Mouse (Mus musculus): ENCODE results near the gene Gm16181. TPM values are rescaled to one million over a fixed set of nuclear protein-coding genes. Genes with fewer than 3 reads are reported as not detected.

Gm16181 gene
- polyA plus RNA-seq, 1 experiment from 2014 or later, result 0.41 TPM

DNA sequence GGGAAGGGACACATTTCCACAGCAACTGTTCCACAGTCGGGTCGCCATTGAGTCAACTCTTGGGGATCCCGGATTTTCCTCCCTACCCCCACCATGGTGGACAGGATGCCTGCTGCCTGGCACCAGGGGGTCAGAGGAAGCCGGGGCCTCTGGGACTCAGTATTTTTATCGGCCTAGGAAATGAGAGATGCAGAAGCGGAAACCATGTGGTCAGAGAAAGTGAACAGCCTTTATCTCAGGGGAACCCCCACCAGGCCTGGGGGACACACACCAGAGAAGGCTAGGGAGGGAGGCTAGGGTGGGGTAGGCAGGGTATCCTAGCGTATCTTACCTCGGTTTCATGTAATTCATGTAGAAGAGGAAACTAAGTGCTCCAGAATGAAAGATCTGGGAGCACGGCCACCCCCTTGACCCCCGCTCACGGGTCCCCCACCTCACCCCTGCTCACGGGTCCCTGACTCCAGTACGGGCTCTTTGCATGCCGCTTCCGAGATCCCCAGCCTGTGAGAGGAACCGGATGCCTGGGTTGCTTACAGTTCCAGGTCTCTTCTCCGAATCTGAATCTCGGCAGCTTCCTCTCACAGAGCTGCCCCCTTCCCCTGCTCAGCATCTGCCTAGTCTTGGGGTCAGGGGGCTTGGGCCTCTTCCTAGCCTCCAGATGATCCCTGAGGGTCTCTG is 2.0 kb upstream of the Gm16181 start:
- Histone ChIP-seq H3K27ac (ENCODE audit: low read length) (peak overlapping the region; percentile 62), H3K27me3 (ENCODE audit: control insufficient read depth, insufficient read depth, low read length) (no peaks in the 10 kb centered on the region), H3K4me1 (ENCODE audit: control insufficient read depth, insufficient read depth, low read length) (peaks cover 7% of the 10 kb centered on the region), H3K9ac (ENCODE audit: low read length) (no peak overlapping the region), H3K4me3 (ENCODE audit: low read length) (no peak overlapping the region), H3K9me3 (replicated peaks; ENCODE audit: control insufficient read depth, low read length) (no peaks in the 10 kb centered on the region), H3K36me3 (ENCODE audit: control insufficient read depth, insufficient read depth) (0 out of 2 replicates have a peak, but pooled peaks cover 2% of the 10 kb centered on the region), H3K4me2 (ENCODE audit: low read depth, low read length) (no peak overlapping the region)
- ATAC-seq (replicated peaks; ENCODE audit: extremely low read depth, insufficient read depth, low FRiP score), result peak; percentile 52
- 64% methylated on average over 18 of the region's 18 CpGs for WGBS

DNA sequence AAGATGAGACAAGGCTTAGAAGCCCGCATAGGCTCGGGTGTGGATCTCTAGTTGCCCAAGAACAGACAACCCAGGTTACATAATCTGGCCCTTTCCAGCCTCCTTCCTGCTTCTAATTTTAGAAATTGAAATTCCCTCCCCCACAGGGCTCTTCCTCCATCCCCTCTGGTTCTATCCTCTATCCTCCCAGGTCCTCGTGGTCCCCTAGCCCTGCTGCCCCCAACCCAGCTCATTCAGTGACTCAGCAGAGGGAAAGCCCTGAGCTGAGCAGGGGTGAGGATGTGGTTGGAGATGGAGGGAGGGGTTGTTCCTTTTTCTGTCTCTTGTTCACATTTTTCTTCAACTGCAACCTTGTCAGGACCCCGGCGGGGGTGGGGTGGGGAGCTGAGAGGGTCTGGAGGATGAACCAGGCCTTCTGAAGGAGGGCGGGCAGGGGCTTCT is 1.0 kb upstream of the Gm16181 start:
- Histone ChIP-seq H3K27me3 (ENCODE audit: control insufficient read depth, insufficient read depth, low read length) (no peaks in the 10 kb centered on the region), H3K4me1 (ENCODE audit: control insufficient read depth, insufficient read depth, low read length) (peaks cover 7% of the 10 kb centered on the region), H3K27ac (ENCODE audit: low read length) (peak overlapping the region; percentile 39), H3K9ac (ENCODE audit: low read length) (no peak overlapping the region), H3K4me3 (ENCODE audit: low read length) (no peak overlapping the region), H3K4me2 (ENCODE audit: low read depth, low read length) (no peak overlapping the region), H3K36me3 (ENCODE audit: control insufficient read depth, insufficient read depth) (0 out of 2 replicates have a peak, but pooled peaks cover 2% of the 10 kb centered on the region), H3K9me3 (replicated peaks; ENCODE audit: control insufficient read depth, low read length) (no peaks in the 10 kb centered on the region)
- ATAC-seq (replicated peaks; ENCODE audit: extremely low read depth, insufficient read depth, low FRiP score), result no peak
- WGBS, result 54% methylated on average over 6 of the region's 6 CpGs

GRCm38 (mm10) chr17:35222299-35222698 is 1.7 kb downstream of the Gm16181 start:
- ATAC-seq (replicated peaks; ENCODE audit: extremely low read depth, insufficient read depth, low FRiP score), result peak; percentile 11; the same call in 1 of the 2 replicates
- Histone ChIP-seq H3K4me1 (ENCODE audit: control insufficient read depth, insufficient read depth, low read length) (peaks cover 9% of the 10 kb centered on the region), H3K27ac (ENCODE audit: low read length) (peak overlapping the region; percentile 24), H3K9me3 (replicated peaks; ENCODE audit: control insufficient read depth, low read length) (no peaks in the 10 kb centered on the region), H3K36me3 (ENCODE audit: control insufficient read depth, insufficient read depth) (peaks cover 8% of the 10 kb centered on the region; the same call in 1 of the 2 replicates), H3K27me3 (ENCODE audit: control insufficient read depth, insufficient read depth, low read length) (no peaks in the 10 kb centered on the region), H3K4me3 (ENCODE audit: low read length) (no peak overlapping the region), H3K9ac (ENCODE audit: low read length) (no peak overlapping the region), H3K4me2 (ENCODE audit: low read depth, low read length) (no peak overlapping the region)
- WGBS, result 59% methylated on average over 6 of the region's 6 CpGs

GRCm38 (mm10) chr17:35224641-35225040 is 4.0 kb downstream of the Gm16181 start:
- Histone ChIP-seq H3K9ac (ENCODE audit: low read length) (no peak overlapping the region), H3K27ac (ENCODE audit: low read length) (no peak overlapping the region), H3K4me1 (ENCODE audit: control insufficient read depth, insufficient read depth, low read length) (peaks cover 7% of the 10 kb centered on the region; the same call in 1 of the 2 replicates), H3K4me2 (ENCODE audit: low read depth, low read length) (no peak overlapping the region), H3K27me3 (ENCODE audit: control insufficient read depth, insufficient read depth, low read length) (no peaks in the 10 kb centered on the region), H3K36me3 (ENCODE audit: control insufficient read depth, insufficient read depth) (peaks cover 19% of the 10 kb centered on the region), H3K4me3 (ENCODE audit: low read length) (no peak overlapping the region), H3K9me3 (replicated peaks; ENCODE audit: control insufficient read depth, low read length) (no peaks in the 10 kb centered on the region)
- ATAC-seq (replicated peaks; ENCODE audit: extremely low read depth, insufficient read depth, low FRiP score), result no peak
- WGBS, result 95% methylated on average over 4 of the region's 4 CpGs

DNA sequence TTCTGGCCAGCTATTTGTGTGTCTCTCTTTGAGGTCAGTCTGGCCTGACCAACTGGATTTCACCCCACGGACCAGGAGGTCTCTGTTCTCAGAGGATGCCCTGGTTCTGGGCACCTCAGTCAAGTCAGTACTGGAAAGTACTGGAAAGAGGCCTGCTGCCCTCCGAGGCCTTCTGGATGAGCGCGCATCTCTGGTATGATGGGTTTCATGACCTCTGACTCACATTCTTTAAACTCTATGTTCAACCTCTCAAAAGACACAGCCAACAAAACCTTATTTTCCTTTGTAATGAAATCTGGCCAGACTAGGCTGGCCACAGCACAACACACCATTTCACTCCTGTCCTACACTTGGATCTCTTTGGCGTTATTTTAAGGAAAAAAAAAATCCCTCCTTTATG is 4.8 kb downstream of the Gm16181 start:
- Histone ChIP-seq H3K36me3 (ENCODE audit: control insufficient read depth, insufficient read depth) (peaks cover 24% of the 10 kb centered on the region), H3K4me2 (ENCODE audit: low read depth, low read length) (no peak overlapping the region), H3K4me3 (ENCODE audit: low read length) (no peak overlapping the region), H3K9me3 (replicated peaks; ENCODE audit: control insufficient read depth, low read length) (no peaks in the 10 kb centered on the region), H3K27ac (ENCODE audit: low read length) (no peak overlapping the region), H3K27me3 (ENCODE audit: control insufficient read depth, insufficient read depth, low read length) (no peaks in the 10 kb centered on the region), H3K9ac (ENCODE audit: low read length) (no peak overlapping the region), H3K4me1 (ENCODE audit: control insufficient read depth, insufficient read depth, low read length) (0 out of 2 replicates have a peak, but pooled peaks cover 4% of the 10 kb centered on the region)
- ATAC-seq (replicated peaks; ENCODE audit: extremely low read depth, insufficient read depth, low FRiP score), result no peak
- 93% methylated on average over 5 of the region's 5 CpGs for WGBS

DNA sequence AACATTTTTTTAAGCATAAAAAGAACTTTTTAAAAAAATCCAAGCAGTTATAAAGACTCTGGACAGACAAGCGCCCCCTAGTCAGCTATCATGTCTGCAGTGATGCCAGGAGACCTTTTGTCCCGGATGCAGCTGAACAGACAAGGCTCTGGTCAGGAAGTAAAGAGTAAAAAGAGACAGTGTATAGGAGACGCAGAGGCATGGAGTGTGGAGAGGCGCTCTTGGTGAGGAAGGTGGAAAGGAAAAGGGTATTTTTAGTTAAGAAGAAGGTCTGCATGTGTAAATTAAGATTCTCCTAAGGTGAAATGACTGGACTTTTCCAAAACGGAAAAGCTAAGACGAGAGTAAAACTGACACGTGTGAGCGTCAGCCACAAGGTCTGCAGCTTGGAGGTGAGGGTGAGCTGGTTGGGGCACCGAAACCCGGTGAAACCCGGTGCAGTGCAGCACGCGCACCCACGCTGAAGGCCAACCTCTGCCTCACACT is 6.0 kb downstream of the Gm16181 start:
- H3K27ac ChIP-seq (ENCODE audit: low read length), result peak overlapping the region; percentile 23; the same call in 1 of the 2 replicates
- no peaks in the 10 kb centered on the region for H3K9me3 ChIP-seq (replicated peaks; ENCODE audit: control insufficient read depth, low read length)
- H3K36me3 ChIP-seq (ENCODE audit: control insufficient read depth, insufficient read depth), result peaks cover 29% of the 10 kb centered on the region
- 71% methylated on average over 14 of the region's 14 CpGs for WGBS
- no peak; the same call in 1 of the 2 replicates for ATAC-seq (replicated peaks; ENCODE audit: extremely low read depth, insufficient read depth, low FRiP score)
- no peak overlapping the region for H3K4me2 ChIP-seq (ENCODE audit: low read depth, low read length)
- H3K4me1 ChIP-seq (ENCODE audit: control insufficient read depth, insufficient read depth, low read length), result 0 out of 2 replicates have a peak, but pooled peaks cover 2% of the 10 kb centered on the region
- H3K27me3 ChIP-seq (ENCODE audit: control insufficient read depth, insufficient read depth, low read length), result no peaks in the 10 kb centered on the region
- no peak overlapping the region for H3K9ac ChIP-seq (ENCODE audit: low read length)
- H3K4me3 ChIP-seq (ENCODE audit: low read length), result no peak overlapping the region

DNA sequence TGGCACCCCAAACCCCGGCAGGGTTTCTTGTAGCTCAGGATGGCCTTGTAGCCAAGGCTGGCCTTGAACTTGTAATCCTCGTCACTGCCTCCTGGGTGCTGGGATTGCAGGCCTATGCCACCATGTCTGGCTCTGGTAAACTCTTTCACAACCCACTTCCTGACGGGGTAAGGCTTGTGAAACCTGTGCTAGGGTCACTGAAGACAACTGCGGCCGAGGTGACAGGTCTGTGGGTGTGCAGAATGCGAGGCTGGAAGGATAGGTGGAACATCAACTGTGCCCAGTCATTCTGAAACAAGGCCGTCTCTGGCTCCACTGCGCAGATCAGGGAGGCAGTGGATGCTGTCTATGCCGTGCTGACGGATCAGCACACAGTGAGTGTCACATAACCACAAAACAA is 10.4 kb downstream of the Gm16181 start:
- WGBS, result 89% methylated on average over 10 of the region's 10 CpGs
- H3K9ac ChIP-seq (ENCODE audit: low read length), result no peak overlapping the region

GRCm38 (mm10) chr17:35232043-35232442 is 11.4 kb downstream of the Gm16181 start:
- ATAC-seq (replicated peaks; ENCODE audit: extremely low read depth, insufficient read depth, low FRiP score), result no peak
- no peak overlapping the region for H3K27ac ChIP-seq (ENCODE audit: low read length)
- peaks cover 21% of the 10 kb centered on the region for H3K36me3 ChIP-seq (ENCODE audit: control insufficient read depth, insufficient read depth)

More for the DNA sequence above, 10.4 kb downstream of the Gm16181 start:
- no peak for ATAC-seq (replicated peaks; ENCODE audit: extremely low read depth, insufficient read depth, low FRiP score)
- Histone ChIP-seq H3K9me3 (replicated peaks; ENCODE audit: control insufficient read depth, low read length) (no peaks in the 10 kb centered on the region), H3K4me1 (ENCODE audit: control insufficient read depth, insufficient read depth, low read length) (peaks cover 28% of the 10 kb centered on the region), H3K4me3 (ENCODE audit: low read length) (no peak overlapping the region), H3K36me3 (ENCODE audit: control insufficient read depth, insufficient read depth) (peaks cover 21% of the 10 kb centered on the region), H3K27ac (ENCODE audit: low read length) (no peak overlapping the region), H3K4me2 (ENCODE audit: low read depth, low read length) (no peak overlapping the region), H3K27me3 (ENCODE audit: control insufficient read depth, insufficient read depth, low read length) (no peaks in the 10 kb centered on the region)

GRCm38 (mm10) chr17:35232659-35233058 is 12.0 kb downstream of the Gm16181 start:
- ATAC-seq (replicated peaks; ENCODE audit: extremely low read depth, insufficient read depth, low FRiP score), result no peak
- Histone ChIP-seq H3K4me3 (ENCODE audit: low read length) (no peak overlapping the region), H3K9ac (ENCODE audit: low read length) (peak overlapping the region; percentile 50), H3K27me3 (ENCODE audit: control insufficient read depth, insufficient read depth, low read length) (no peaks in the 10 kb centered on the region), H3K4me2 (ENCODE audit: low read depth, low read length) (peak overlapping the region; percentile 89), H3K36me3 (ENCODE audit: control insufficient read depth, insufficient read depth) (peaks cover 21% of the 10 kb centered on the region), H3K27ac (ENCODE audit: low read length) (peak overlapping the region; percentile 94), H3K9me3 (replicated peaks; ENCODE audit: control insufficient read depth, low read length) (no peaks in the 10 kb centered on the region), H3K4me1 (ENCODE audit: control insufficient read depth, insufficient read depth, low read length) (peaks cover 32% of the 10 kb centered on the region)
- WGBS, result 74% methylated on average over 5 of the region's 5 CpGs

More at GRCm38 (mm10) chr17:35232043-35232442, 11.4 kb downstream of the Gm16181 start:
- H3K4me3 ChIP-seq (ENCODE audit: low read length), result no peak overlapping the region
- peaks cover 32% of the 10 kb centered on the region for H3K4me1 ChIP-seq (ENCODE audit: control insufficient read depth, insufficient read depth, low read length)
- no peak overlapping the region for H3K9ac ChIP-seq (ENCODE audit: low read length)
- H3K27me3 ChIP-seq (ENCODE audit: control insufficient read depth, insufficient read depth, low read length), result no peaks in the 10 kb centered on the region
- 13% methylated on average over 12 of the region's 12 CpGs for WGBS
- H3K4me2 ChIP-seq (ENCODE audit: low read depth, low read length), result peak overlapping the region; percentile 8; the same call in 1 of the 2 replicates
- H3K9me3 ChIP-seq (replicated peaks; ENCODE audit: control insufficient read depth, low read length), result no peaks in the 10 kb centered on the region
